Mouse (Mus musculus): ENCODE measurements around the gene Tmem106c. TPM values are rescaled to one million over a fixed set of nuclear protein-coding genes. Genes with fewer than 3 reads are reported as not detected.

Tmem106c gene
- total RNA-seq, 2 experiments from 2014 or later: 4.9 to 7.3 TPM

GRCm38 (mm10) chr15:98005181-98005580, 41.2 kb downstream of the Tmem106c start:
- no peak overlapping the region for H3K4me3 ChIP-seq

GRCm38 (mm10) chr15:98012810-98013209, 48.8 kb downstream of the Tmem106c start:
- Histone ChIP-seq H3K4me3 (no peak overlapping the region), H3K27ac (no peak overlapping the region)
- no peak for DNase-seq
- no peak for TF ChIP-seq CTCF (IDR thresholded peaks at IDR 0.05)
- intact Hi-C loops (cut with DNase I): no loop called here

More at GRCm38 (mm10) chr15:98005181-98005580, 41.2 kb downstream of the Tmem106c start:
- TF ChIP-seq CTCF (IDR thresholded peaks at IDR 0.05): no peak
- intact Hi-C loops (cut with DNase I): no loop called here
- no peak overlapping the region for H3K27ac ChIP-seq
- DNase-seq: no peak

GRCm38 (mm10) chr15:98017925-98018324, 53.9 kb downstream of the Tmem106c start:
- Histone ChIP-seq H3K27ac (no peak overlapping the region), H3K4me3 (no peak overlapping the region)
- no peak for TF ChIP-seq CTCF (IDR thresholded peaks at IDR 0.05)
- no peak for DNase-seq
- intact Hi-C loops (cut with DNase I): no loop called here

GRCm38 (mm10) chr15:98019047-98019446, 55.0 kb downstream of the Tmem106c start:
- TF ChIP-seq CTCF (IDR thresholded peaks at IDR 0.05): no peak
- H3K27ac ChIP-seq: no peak overlapping the region
- H3K4me3 ChIP-seq: no peak overlapping the region
- intact Hi-C loops (cut with DNase I): no loop called here
- DNase-seq: no peak

Other genes with a start within 250 kb of the Tmem106c start
- gene Endou, start 232.9 kb upstream of the Tmem106c start, total RNA-seq (2021): under 1 TPM; 0.13 to 0.22 TPM
- 10 to 100 TPM in 1 of 2 experiments, 1 to 10 TPM in 1; 9.8 to 13.6 TPM for gene Rapgef3, start 196.2 kb upstream of the Tmem106c start, total RNA-seq (2021)
- 10 to 100 TPM; 44.5 to 47.1 TPM for gene Slc48a1, start 185.7 kb upstream of the Tmem106c start, total RNA-seq (2021)
- 10 to 100 TPM; 10.2 to 11.6 TPM for gene Hdac7, start 119.7 kb upstream of the Tmem106c start, total RNA-seq (2021)
- under 1 TPM in 1 of 2 experiments, not detected in 1; 0.14 TPM for gene Vdr, start 53.6 kb upstream of the Tmem106c start, total RNA-seq (2021)
- gene Col2a1, start 40.5 kb downstream of the Tmem106c start, total RNA-seq (2021): 1 to 10 TPM; 1.1 to 1.5 TPM
- 1,000 to 10,000 TPM; 2,669 to 2,908 TPM for gene Pfkm, start 128.4 kb downstream of the Tmem106c start, total RNA-seq (2021)
- gene Senp1, start 129.5 kb downstream of the Tmem106c start, total RNA-seq (2021): 1 to 10 TPM; 7.4 to 8.5 TPM
- gene Asb8, start 201.4 kb downstream of the Tmem106c start, total RNA-seq (2021): 100 to 1,000 TPM in 1 of 2 experiments, 10 to 100 TPM in 1; 97.8 to 124 TPM
- not detected for gene Ccdc184, start 203.0 kb downstream of the Tmem106c start, total RNA-seq (2021)
- gene Olfr288, start 231.3 kb downstream of the Tmem106c start, total RNA-seq (2021): not detected

Data from gastrocnemius, adult 2 months (tissue).